Mouse (Mus musculus) adrenal gland, adult 18-20 months (tissue): ENCODE data around the gene Serpina11. TPM values are rescaled to one million over a fixed set of nuclear protein-coding genes. Genes with fewer than 3 reads are reported as not detected.
"Not testable (repeated sequence)": the region's sequence is repeated elsewhere in the genome, so short reads cannot be mapped to it uniquely, and the experiment has no call there.

Source experiments
- DNase-seq, 2 experiments: peaks; one replicate each; pipeline ENCODE4 v3.0.0; 2021 to 2022; ENCODE audit warnings: low spot score in 2 of 2
- total RNA-seq, 2 experiments: library from RNA; stranded (reverse); gene quantifications; 1 replicate in 1 of 2; 2 replicates in 1 of 2; pipeline ENCODE4 v1.2.3; 2021

Gene Serpina11
- total RNA-seq, 2 experiments from 2014 or later: not detected

GRCm38 (mm10) chr12:103977060-103977459 lies 12.7 kb downstream of the Serpina11 start:
- no peak for DNase-seq

- no peak for DNase-seq
Observed at GRCm38 (mm10) chr12:103971080-103971479, 18.7 kb downstream of the Serpina11 start.

GRCm38 (mm10) chr12:103969577-103970116 lies 20.1 kb downstream of the Serpina11 start:
- DNase-seq: no peak

- no peak for DNase-seq
Observed at GRCm38 (mm10) chr12:103966761-103967160, 23.0 kb downstream of the Serpina11 start.

GRCm38 (mm10) chr12:103963288-103963687 lies 26.5 kb downstream of the Serpina11 start:
- peak in 1 of 2 experiments; percentile 21 for DNase-seq

- no peak for DNase-seq
Observed at GRCm38 (mm10) chr12:103962860-103963259, 26.9 kb downstream of the Serpina11 start.

- no peak for DNase-seq
Observed at GRCm38 (mm10) chr12:103962337-103962736, 27.4 kb downstream of the Serpina11 start.

- no peak for DNase-seq
Observed at GRCm38 (mm10) chr12:103961716-103962115, 28.0 kb downstream of the Serpina11 start.

GRCm38 (mm10) chr12:103958798-103959197 lies 31.0 kb downstream of the Serpina11 start, which contains the start of gene Serpina1e:
Serpina1e (minus strand) TSS chr12:103958975.
- DNase-seq: no peak

- not testable (repeated sequence) for DNase-seq
Observed at GRCm38 (mm10) chr12:103956555-103956954, 33.2 kb downstream of the Serpina11 start.

GRCm38 (mm10) chr12:103952972-103953371 lies 36.8 kb downstream of the Serpina11 start:
- DNase-seq: not testable (repeated sequence)

- DNase-seq: no peak
Observed at GRCm38 (mm10) chr12:103946243-103946642, 43.5 kb downstream of the Serpina11 start.

Other genes starting within 250 kb of the Serpina11 start
- gene Serpina1d, start 216.4 kb downstream of the Serpina11 start, total RNA-seq: under 1 TPM; 0.29 to 0.73 TPM
- gene Serpina1b, start 159.6 kb downstream of the Serpina11 start, total RNA-seq: 1 to 10 TPM in 1 of 2 experiments, under 1 TPM in 1; 0.54 to 3.0 TPM
- under 1 TPM; 0.38 to 0.80 TPM for gene Serpina1a, start 126.4 kb downstream of the Serpina11 start, total RNA-seq
- under 1 TPM in 1 of 2 experiments, not detected in 1; 0.50 TPM for gene Serpina1c, start 85.1 kb downstream of the Serpina11 start, total RNA-seq
- under 1 TPM in 1 of 2 experiments, not detected in 1; 0.56 TPM for gene Serpina1e, start 31.0 kb downstream of the Serpina11 start, total RNA-seq
- gene Serpina9, start 23.8 kb upstream of the Serpina11 start, total RNA-seq: not detected
- gene Serpina12, start 54.5 kb upstream of the Serpina11 start, total RNA-seq: 1 to 10 TPM; 1.1 to 1.3 TPM
- gene Serpina5, start 111.2 kb upstream of the Serpina11 start, total RNA-seq: 1 to 10 TPM in 1 of 2 experiments, under 1 TPM in 1; 0.90 to 1.5 TPM
- not detected for gene Serpina3a, start 122.8 kb upstream of the Serpina11 start, total RNA-seq
- gene Serpina3b, start 138.0 kb upstream of the Serpina11 start, total RNA-seq: 1 to 10 TPM in 1 of 2 experiments, under 1 TPM in 1; 0.33 to 2.1 TPM
- gene Serpina3c, start 163.9 kb upstream of the Serpina11 start, total RNA-seq: 10 to 100 TPM; 23.7 to 24.1 TPM
- under 1 TPM; 0.48 to 0.60 TPM for gene Serpina3f, start 224.6 kb upstream of the Serpina11 start, total RNA-seq
- 1 to 10 TPM; 4.3 to 4.8 TPM for gene Serpina3g, start 246.3 kb upstream of the Serpina11 start, total RNA-seq